Mouse (Mus musculus) heart, embryonic 15.5 days (tissue): Measurements from ENCODE around the gene Stum. TPM values are rescaled to one million over a fixed set of nuclear protein-coding genes. Genes with fewer than 3 reads are reported as not detected.

Experiments used
- ATAC-seq: fragments of 200-750 bp; cut with Nextera tagmentation; replicated peaks from 2 replicates; pipeline ENCODE4 v1.8.0; 2017; ENCODE audit warnings: low read depth, moderate TSS enrichment; ENCODE audit not compliant: insufficient number of reproducible peaks, insufficient read depth, low FRiP score
- H3K27ac ChIP-seq: fragments of 300-500 bp; sonication (generic); 2 replicates; pipeline ENCODE4 v1.5.1; 2015; ENCODE audit warnings: mild to moderate bottlenecking, inconsistent platforms
- H3K27me3 ChIP-seq: fragments of 300-500 bp; sonication (generic); 2 replicates; pipeline ENCODE4 v1.6.1; 2015; ENCODE audit warnings: inconsistent platforms
- H3K36me3 ChIP-seq: fragments of 300-500 bp; sonication (generic); 2 replicates; pipeline ENCODE4 v1.6.1; 2015; ENCODE audit warnings: mild to moderate bottlenecking, inconsistent platforms
- H3K4me1 ChIP-seq: fragments of 300-500 bp; sonication (generic); replicated peaks from 2 replicates; pipeline ENCODE4 v1.6.1; 2015; ENCODE audit warnings: inconsistent platforms
- H3K4me2 ChIP-seq: fragments of 300-500 bp; sonication (generic); 2 replicates; pipeline ENCODE4 v1.6.1; 2015; ENCODE audit warnings: inconsistent platforms, mild to moderate bottlenecking, moderate library complexity
- H3K4me3 ChIP-seq: fragments of 300-500 bp; sonication (generic); 2 replicates; pipeline ENCODE4 v1.5.1; 2015; ENCODE audit warnings: mild to moderate bottlenecking, inconsistent platforms
- H3K9ac ChIP-seq: fragments of 300-500 bp; sonication (generic); 2 replicates; pipeline ENCODE4 v1.6.1; 2015; ENCODE audit warnings: mild to moderate bottlenecking, inconsistent platforms
- H3K9me3 ChIP-seq: fragments of 300-500 bp; sonication (generic); replicated peaks from 2 replicates; pipeline ENCODE4 v1.6.1; 2016; ENCODE audit warnings: inconsistent platforms
- WGBS: fragments of 180-500 bp; shearing (Covaris S2); methylation state at CpG from one replicate; pipeline ENCODE4 v1.1.7; 2015; ENCODE audit warnings: mixed read lengths; 5-methylcytosine and 5-hydroxymethylcytosine counted together
- polyA plus RNA-seq: library from polyadenylated mRNA; unstranded; fragments of >200 nt; fragmentation: Nextera tagmentation; extraction: Ambion mirVana; gene quantifications from 2 replicates; pipeline ENCODE4 v1.2.1, GENCODE M21; 2015

The Stum gene
- polyA plus RNA-seq, 1 experiment from 2014 or later, result 0.86 TPM

DNA sequence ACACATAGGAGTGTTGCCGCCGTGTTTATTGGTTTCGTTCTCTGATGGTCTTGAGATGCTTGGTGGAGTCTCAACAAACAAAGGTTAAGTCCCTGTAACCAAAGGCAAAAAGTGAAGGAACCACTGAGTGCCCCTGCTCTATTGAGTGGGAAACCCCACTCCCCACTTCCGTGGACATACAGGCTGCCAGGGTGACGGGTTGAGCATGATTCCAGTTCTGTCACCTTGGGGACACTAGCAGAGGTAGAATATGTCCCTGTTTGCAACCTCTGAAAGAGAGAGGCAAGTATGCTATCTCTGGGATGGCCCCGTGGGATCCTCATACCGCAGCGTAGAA lies 80.0 kb downstream of the Stum start:
- H3K4me2 ChIP-seq, result peak overlapping the region; percentile 51
- no peaks in the 10 kb centered on the region for H3K27me3 ChIP-seq
- WGBS, result 74% methylated on average over 8 of the region's 8 CpGs
- peaks cover 83% of the 10 kb centered on the region for H3K4me1 ChIP-seq
- no peak overlapping the region for H3K9ac ChIP-seq
- H3K27ac ChIP-seq, result peak overlapping the region; percentile 94
- no peak for ATAC-seq
- H3K4me3 ChIP-seq, result no peak overlapping the region
- H3K9me3 ChIP-seq, result no peaks in the 10 kb centered on the region
- no peaks in the 10 kb centered on the region for H3K36me3 ChIP-seq

DNA sequence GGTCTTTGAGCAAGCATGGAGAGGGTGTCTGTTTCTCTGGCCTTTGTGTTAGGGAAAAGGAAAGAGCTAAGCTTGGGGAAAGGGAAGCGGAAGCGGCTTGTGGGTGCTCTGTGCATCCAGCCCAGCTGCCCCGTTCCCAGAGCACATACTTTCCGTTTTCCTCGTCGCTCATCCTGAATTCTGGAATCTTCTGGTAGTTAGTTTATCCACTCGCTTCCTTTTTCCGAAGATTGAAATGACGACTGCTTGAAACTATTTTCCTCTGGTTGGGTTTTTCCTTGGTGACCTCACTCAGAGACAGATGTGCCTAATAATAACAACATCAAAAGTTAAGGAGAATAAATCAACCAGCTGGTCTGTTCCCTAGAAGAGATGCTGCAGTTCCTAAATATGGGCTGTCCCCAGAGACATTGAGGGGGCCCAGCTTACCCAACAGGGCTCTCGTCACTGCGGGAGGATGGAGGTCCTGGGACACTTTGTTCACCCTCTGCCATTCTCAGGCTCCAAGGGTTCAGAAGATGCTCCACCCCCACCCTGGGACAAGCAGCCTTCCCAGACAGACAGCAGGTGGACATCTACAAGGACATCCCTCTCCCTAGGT lies 80.7 kb downstream of the Stum start:
- no peak for ATAC-seq
- H3K4me1 ChIP-seq, result peaks cover 76% of the 10 kb centered on the region
- H3K4me2 ChIP-seq, result no peak overlapping the region; the same call in 1 of the 2 replicates
- WGBS, result 65% methylated on average over 11 of the region's 11 CpGs
- 0 out of 2 replicates have a peak overlapping the region, but pooled peaks have one; percentile 20 for H3K9ac ChIP-seq
- no peaks in the 10 kb centered on the region for H3K9me3 ChIP-seq
- H3K27ac ChIP-seq, result peak overlapping the region; percentile 94
- H3K27me3 ChIP-seq, result no peaks in the 10 kb centered on the region
- no peaks in the 10 kb centered on the region for H3K36me3 ChIP-seq
- no peak overlapping the region for H3K4me3 ChIP-seq

DNA sequence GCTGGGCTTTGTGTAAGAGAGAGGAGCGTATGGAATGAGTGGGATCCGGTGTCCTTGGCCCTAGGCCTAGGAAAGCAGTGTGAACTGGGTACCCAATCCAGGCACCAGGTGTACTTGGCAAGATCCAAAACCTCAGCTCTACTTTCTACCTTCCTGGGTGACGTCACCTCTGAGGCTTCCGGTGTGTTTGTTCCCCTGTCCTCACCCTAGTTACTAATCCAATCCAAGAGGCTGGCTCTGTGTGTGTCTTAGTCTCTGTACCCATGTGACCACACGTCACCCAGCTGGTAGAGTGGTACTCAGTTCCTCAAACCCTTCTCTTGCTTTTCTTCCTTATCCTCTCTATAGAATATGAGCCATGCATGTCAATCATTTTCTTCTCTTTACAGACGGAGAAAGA lies 81.6 kb downstream of the Stum start:
- H3K4me2 ChIP-seq, result no peak overlapping the region
- ATAC-seq, result no peak
- H3K9ac ChIP-seq, result no peak overlapping the region
- WGBS, result 70% methylated on average over 6 of the region's 6 CpGs
- H3K9me3 ChIP-seq, result no peaks in the 10 kb centered on the region
- H3K4me3 ChIP-seq, result no peak overlapping the region
- H3K4me1 ChIP-seq, result peaks cover 67% of the 10 kb centered on the region
- H3K36me3 ChIP-seq, result no peaks in the 10 kb centered on the region
- peak overlapping the region; percentile 94 for H3K27ac ChIP-seq
- H3K27me3 ChIP-seq, result no peaks in the 10 kb centered on the region

DNA sequence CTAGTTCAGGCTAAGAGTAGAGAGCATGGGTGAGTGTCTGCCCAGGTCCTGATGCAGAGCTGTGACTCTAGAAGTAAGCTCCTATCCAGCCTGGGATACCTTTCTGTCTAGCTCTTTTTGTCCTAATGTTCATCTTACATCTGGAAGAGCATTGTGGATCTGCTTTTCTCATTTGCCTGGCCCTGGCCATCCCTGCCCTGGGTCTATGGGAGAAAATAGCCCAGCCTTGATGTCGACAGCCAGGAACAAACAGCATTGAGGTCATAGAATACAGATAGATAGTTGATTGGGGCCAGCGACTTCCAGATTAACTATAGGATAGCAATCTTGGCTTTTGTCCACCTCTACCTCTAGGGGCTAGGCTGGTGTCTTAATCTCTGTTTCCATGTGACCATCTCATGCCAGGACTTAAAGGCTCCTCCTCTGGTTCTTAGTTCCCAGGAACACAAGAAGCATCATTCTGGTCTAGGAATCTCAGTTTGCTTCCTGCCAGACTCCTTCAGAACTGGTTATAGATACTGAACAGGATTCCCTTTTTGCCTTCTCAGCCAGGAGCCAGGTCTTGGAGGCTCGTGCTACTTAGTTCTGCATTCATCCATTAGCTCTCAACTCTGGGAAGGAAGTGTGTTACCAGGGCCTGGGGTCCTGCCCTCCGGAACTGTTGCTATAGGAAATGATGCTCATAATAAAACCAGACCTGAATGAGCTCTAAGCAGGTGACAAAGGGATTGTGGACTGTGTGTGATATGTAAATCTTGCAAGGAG lies 82.4 kb downstream of the Stum start:
- H3K9me3 ChIP-seq, result no peaks in the 10 kb centered on the region
- H3K4me2 ChIP-seq, result no peak overlapping the region
- no peak overlapping the region for H3K4me3 ChIP-seq
- H3K27me3 ChIP-seq, result no peaks in the 10 kb centered on the region
- H3K27ac ChIP-seq, result peak overlapping the region; percentile 94
- no peak for ATAC-seq
- H3K4me1 ChIP-seq, result peaks cover 60% of the 10 kb centered on the region
- H3K9ac ChIP-seq, result no peak overlapping the region
- H3K36me3 ChIP-seq, result no peaks in the 10 kb centered on the region
- 55% methylated on average over 4 of the region's 4 CpGs for WGBS

DNA sequence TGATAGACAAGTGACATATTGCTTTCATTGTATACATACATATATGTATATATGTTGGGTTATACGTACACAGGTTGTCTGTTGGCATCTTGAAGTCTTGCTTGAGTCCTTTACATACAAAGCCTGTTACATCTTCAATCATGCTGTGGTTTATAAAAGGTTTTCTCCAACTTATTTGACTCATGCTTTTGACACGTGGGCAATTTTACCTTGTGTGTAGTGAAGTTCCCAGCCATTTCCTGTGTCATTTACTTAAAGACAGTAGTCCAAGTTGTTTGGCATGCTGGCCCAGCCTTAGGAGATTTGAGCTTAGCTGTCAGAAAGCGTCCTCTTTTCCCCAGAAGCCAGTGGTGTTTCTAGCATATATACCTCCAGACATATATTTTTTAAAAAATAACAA lies 84.9 kb downstream of the Stum start:
- H3K36me3 ChIP-seq, result no peaks in the 10 kb centered on the region
- peaks cover 45% of the 10 kb centered on the region for H3K4me1 ChIP-seq
- H3K27me3 ChIP-seq, result no peaks in the 10 kb centered on the region
- ATAC-seq, result no peak
- no peaks in the 10 kb centered on the region for H3K9me3 ChIP-seq
- H3K9ac ChIP-seq, result no peak overlapping the region
- 61% methylated on average over 3 of the region's 3 CpGs for WGBS
- 0 out of 2 replicates have a peak overlapping the region, but pooled peaks have one; percentile 3 for H3K27ac ChIP-seq
- H3K4me2 ChIP-seq, result no peak overlapping the region
- H3K4me3 ChIP-seq, result no peak overlapping the region

DNA sequence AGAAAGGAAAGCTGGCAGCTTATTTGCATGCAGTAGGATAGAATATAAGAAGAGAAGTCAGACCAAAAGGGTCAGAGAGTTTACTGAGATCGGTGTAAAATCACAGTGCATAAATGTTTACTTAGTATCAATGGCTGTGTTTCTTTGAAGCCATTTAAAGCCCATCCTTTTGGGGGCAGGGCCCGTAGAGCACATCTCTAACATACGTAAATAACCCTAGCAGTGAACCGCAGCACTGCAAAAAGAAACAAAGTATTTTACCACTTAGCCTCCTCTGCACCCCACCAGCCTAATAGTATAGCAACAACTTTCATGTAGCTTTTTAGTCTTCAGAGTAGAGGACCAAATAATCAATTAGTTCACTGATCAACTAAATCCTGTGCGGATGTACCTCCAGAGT lies 85.6 kb downstream of the Stum start:
- H3K4me3 ChIP-seq, result no peak overlapping the region
- H3K27ac ChIP-seq, result peak overlapping the region; percentile 44
- H3K4me1 ChIP-seq, result peaks cover 45% of the 10 kb centered on the region
- H3K9me3 ChIP-seq, result no peaks in the 10 kb centered on the region
- WGBS, result 67% methylated on average over 5 of the region's 5 CpGs
- no peak overlapping the region for H3K9ac ChIP-seq
- no peaks in the 10 kb centered on the region for H3K27me3 ChIP-seq
- no peak overlapping the region for H3K4me2 ChIP-seq
- no peak for ATAC-seq
- no peaks in the 10 kb centered on the region for H3K36me3 ChIP-seq

DNA sequence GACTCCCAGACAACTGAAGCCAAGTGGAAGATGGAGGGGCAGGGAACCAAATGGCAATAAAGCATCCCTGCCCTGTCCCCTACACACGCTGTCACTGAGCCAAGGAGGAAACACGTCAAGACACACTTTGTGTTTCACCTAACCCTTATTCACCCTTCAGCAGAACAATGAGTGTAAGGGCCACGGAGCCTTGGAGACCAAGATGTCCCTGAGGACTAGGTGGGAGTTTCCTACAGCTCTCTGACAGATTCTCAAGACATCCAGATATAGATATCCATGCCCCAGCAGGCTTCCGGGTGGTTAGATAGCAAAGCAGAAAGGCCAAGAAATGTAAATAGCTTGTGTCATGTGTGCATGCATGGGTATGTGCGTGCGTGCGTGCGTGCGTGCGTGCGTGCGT lies 89.4 kb downstream of the Stum start:
- Histone ChIP-seq H3K4me3 (no peak overlapping the region), H3K4me1 (peaks cover 26% of the 10 kb centered on the region), H3K4me2 (no peak overlapping the region), H3K9me3 (no peaks in the 10 kb centered on the region), H3K27me3 (no peaks in the 10 kb centered on the region), H3K36me3 (no peaks in the 10 kb centered on the region), H3K27ac (peak overlapping the region; percentile 74), H3K9ac (no peak overlapping the region)
- 0 out of 2 replicates have a peak, but pooled peaks have one; percentile 12 for ATAC-seq
- 81% methylated on average over 12 of the region's 12 CpGs for WGBS

DNA sequence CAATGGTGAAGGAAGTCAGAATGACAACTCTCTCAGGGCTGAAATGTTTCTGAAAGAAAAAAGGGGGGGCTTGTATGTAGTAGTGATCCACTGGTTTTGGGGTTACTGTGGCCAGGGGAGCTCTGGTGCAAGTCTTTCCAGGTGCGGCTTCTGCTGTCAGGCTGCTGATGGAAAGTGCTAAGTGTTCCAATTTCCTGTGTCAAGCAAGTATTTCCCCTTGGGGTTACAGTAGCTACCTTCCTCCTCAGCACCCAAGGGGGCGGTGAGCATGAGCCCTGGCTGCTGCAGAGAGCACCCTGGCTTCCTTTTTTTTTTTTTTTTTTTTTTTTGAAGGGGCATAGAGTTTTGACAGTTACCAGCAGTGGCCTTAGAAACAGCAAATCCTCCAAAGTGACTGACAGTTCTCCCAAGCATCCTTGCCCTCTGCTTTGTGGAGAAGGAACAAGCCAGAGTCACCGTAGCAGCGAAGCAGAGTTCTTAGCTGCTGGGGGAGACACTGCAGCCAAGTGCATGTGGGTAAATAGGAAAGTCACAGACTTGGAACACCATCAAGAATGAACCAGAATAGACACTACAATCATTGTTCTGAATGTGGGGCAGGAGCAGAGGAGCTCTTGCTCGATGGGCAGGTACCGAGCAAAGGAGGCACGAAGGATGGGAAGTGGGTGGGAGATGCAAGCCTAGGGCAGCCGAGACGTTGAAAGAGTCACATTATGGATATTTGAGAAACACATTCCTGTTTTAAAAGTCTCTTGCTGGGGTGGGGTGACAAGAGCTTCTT lies 90.1 kb downstream of the Stum start:
- no peak overlapping the region for H3K4me3 ChIP-seq
- no peak overlapping the region for H3K4me2 ChIP-seq
- H3K9ac ChIP-seq, result no peak overlapping the region
- no peak for ATAC-seq
- 51% methylated on average over 9 of the region's 9 CpGs for WGBS
- H3K9me3 ChIP-seq, result no peaks in the 10 kb centered on the region
- peaks cover 32% of the 10 kb centered on the region for H3K4me1 ChIP-seq
- H3K27ac ChIP-seq, result peak overlapping the region; percentile 74
- no peaks in the 10 kb centered on the region for H3K36me3 ChIP-seq
- no peaks in the 10 kb centered on the region for H3K27me3 ChIP-seq

DNA sequence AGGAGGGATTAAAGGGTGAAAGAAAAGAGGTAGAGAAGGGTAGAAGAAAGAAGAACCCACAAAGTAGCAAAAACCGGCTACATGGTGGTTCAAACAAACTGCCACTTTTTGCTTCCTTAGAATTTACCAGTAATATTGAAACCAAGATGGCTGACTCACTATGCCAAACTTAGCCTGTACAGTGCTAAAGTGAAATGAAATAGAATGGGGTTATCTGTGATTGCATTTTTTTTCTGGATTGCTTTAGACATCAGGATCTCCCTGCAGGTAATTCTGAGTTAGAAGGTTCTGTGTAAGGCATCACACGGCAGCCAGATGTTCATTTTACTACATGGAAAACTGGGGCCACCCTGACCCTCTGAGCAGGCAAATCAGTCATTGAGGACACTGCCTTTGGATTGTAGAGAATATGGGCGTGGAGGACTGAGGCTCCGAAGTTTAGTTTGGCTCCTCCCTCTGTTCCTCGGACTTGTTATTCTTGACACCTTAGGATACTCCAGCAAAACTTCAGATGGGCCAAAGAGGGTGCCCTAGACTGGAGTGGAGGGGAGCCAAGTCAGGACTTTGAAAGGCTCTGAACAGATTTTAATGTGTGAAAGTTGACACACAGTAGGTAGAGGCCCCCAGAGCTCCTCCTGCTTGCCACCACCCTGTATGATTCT lies 91.0 kb downstream of the Stum start:
- H3K36me3 ChIP-seq, result no peaks in the 10 kb centered on the region
- H3K27me3 ChIP-seq, result no peaks in the 10 kb centered on the region
- peaks cover 38% of the 10 kb centered on the region for H3K4me1 ChIP-seq
- no peak overlapping the region for H3K4me3 ChIP-seq
- H3K9ac ChIP-seq, result no peak overlapping the region
- 77% methylated on average over 5 of the region's 5 CpGs for WGBS
- H3K9me3 ChIP-seq, result no peaks in the 10 kb centered on the region
- H3K4me2 ChIP-seq, result no peak overlapping the region
- H3K27ac ChIP-seq, result peak overlapping the region; percentile 74; the same call in 1 of the 2 replicates
- no peak for ATAC-seq

DNA sequence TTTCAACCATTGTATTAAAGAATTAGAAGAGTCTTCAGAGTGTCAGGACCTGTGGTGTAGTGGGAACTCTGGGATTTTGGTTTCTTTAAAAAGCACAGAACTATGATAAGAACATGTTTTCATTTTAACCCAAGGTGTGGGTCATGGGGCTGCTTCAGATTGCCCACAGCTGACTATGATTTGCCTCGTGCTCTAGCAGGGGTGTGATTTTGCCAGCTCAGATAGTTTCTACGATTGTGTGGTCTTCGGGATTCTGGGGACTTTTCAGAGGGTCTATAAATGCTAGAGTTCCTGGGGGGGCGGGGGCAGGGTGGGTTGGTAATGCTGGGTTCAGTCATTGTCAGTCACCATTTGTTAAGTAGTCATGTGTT lies 91.7 kb downstream of the Stum start:
- H3K9ac ChIP-seq, result no peak overlapping the region
- no peaks in the 10 kb centered on the region for H3K27me3 ChIP-seq
- H3K36me3 ChIP-seq, result no peaks in the 10 kb centered on the region
- H3K4me1 ChIP-seq, result peaks cover 44% of the 10 kb centered on the region
- no peak overlapping the region for H3K4me3 ChIP-seq
- no peak for ATAC-seq
- H3K9me3 ChIP-seq, result no peaks in the 10 kb centered on the region
- no peak overlapping the region for H3K27ac ChIP-seq
- H3K4me2 ChIP-seq, result no peak overlapping the region
- 90% methylated on average over 4 of the region's 4 CpGs for WGBS
